Mouse (Mus musculus) heart, postnatal 25 days (tissue): ENCODE data around the gene Zfp184. TPM values are rescaled to one million over a fixed set of nuclear protein-coding genes. Genes with fewer than 3 reads are reported as not detected.
"Not testable (repeated sequence)": the region's sequence is repeated elsewhere in the genome, so short reads cannot be mapped to it uniquely, and the experiment has no call there.

Source experiments
- DNase-seq: peaks from one replicate; pipeline ENCODE4 v3.0.0; 2022; ENCODE audit warnings: low spot score
- intact Hi-C: fragments of 180-260 bp; cut with DNase I; formaldehyde crosslinking; loops from one replicate; pipeline ENCODE4 v1.15.1; 2025
- total RNA-seq, 2 experiments: library from RNA; stranded (reverse); gene quantifications; 2 replicates each; pipeline ENCODE4 v1.2.3; 2021

Zfp184 gene
- under 1 TPM; 0.56 to 0.68 TPM for total RNA-seq

GRCm38 (mm10) chr13:21944926-21945740 is at the start of gene Zfp184:
Gene Zfp184, plus strand, starts transcription at chr13:21945094.
- peak; percentile 69 for DNase-seq
- intact Hi-C loops, result loop anchor here (10.0 kb wide), 3 partner anchors 780 to 1570 kb away; no protein-coding TSS in a partner anchor

- intact Hi-C loops, result no loop called here
- no peak for DNase-seq
Measured at GRCm38 (mm10) chr13:21896549-21897244, 48.2 kb upstream of the Zfp184 start.

- intact Hi-C loops, result no loop called here
- no peak for DNase-seq
Measured at GRCm38 (mm10) chr13:21897245-21897634, 47.7 kb upstream of the Zfp184 start.

GRCm38 (mm10) chr13:21900870-21901565 is 43.9 kb upstream of the Zfp184 start:
- DNase-seq, intact Hi-C loops: not testable (repeated sequence)

GRCm38 (mm10) chr13:21903500-21903899 is 41.4 kb upstream of the Zfp184 start:
- DNase-seq, result no peak
- intact Hi-C loops, result no loop called here

GRCm38 (mm10) chr13:21904090-21904489 is 40.8 kb upstream of the Zfp184 start:
- DNase-seq, intact Hi-C loops: not testable (repeated sequence)

GRCm38 (mm10) chr13:21906301-21906700 is 38.6 kb upstream of the Zfp184 start:
- DNase-seq, result no peak
- intact Hi-C loops, result no loop called here

- intact Hi-C loops, result no loop called here
- DNase-seq, result no peak
Measured at GRCm38 (mm10) chr13:21906946-21907806, 37.7 kb upstream of the Zfp184 start.

- DNase-seq, intact Hi-C loops: not testable (repeated sequence)
Measured at GRCm38 (mm10) chr13:21907807-21908155, 37.1 kb upstream of the Zfp184 start.

GRCm38 (mm10) chr13:21910735-21911134 is 34.2 kb upstream of the Zfp184 start:
- no peak for DNase-seq
- intact Hi-C loops, result loop anchor here (10.0 kb wide), 1 partner anchor 56 kb away; no protein-coding TSS in a partner anchor

GRCm38 (mm10) chr13:21911147-21911546 is 33.7 kb upstream of the Zfp184 start:
- DNase-seq, result no peak

GRCm38 (mm10) chr13:21913854-21914253 is 31.0 kb upstream of the Zfp184 start:
- intact Hi-C loops, result loop anchor here (10.0 kb wide), 1 partner anchor 59 kb away; no protein-coding TSS in a partner anchor
- no peak for DNase-seq

More at GRCm38 (mm10) chr13:21911147-21911546, 33.7 kb upstream of the Zfp184 start:
- intact Hi-C loops, result loop anchor here (10.0 kb wide), 1 partner anchor 56 kb away; no protein-coding TSS in a partner anchor

GRCm38 (mm10) chr13:21914599-21914998 is 30.3 kb upstream of the Zfp184 start:
- intact Hi-C loops, result loop anchor here (10.0 kb wide), 1 partner anchor 60 kb away; no protein-coding TSS in a partner anchor
- peak; percentile 24 for DNase-seq

- no peak for DNase-seq
- intact Hi-C loops, result loop anchor here (10.0 kb wide), 1 partner anchor 61 kb away; no protein-coding TSS in a partner anchor
Measured at GRCm38 (mm10) chr13:21915487-21915886, 29.4 kb upstream of the Zfp184 start.

GRCm38 (mm10) chr13:21916056-21916455 is 28.8 kb upstream of the Zfp184 start:
- DNase-seq, result no peak
- intact Hi-C loops, result loop anchor here (10.0 kb wide), 1 partner anchor 61 kb away; no protein-coding TSS in a partner anchor

GRCm38 (mm10) chr13:21917040-21917439 is 27.9 kb upstream of the Zfp184 start:
- intact Hi-C loops, result loop anchor here (10.0 kb wide), 1 partner anchor 62 kb away; no protein-coding TSS in a partner anchor
- DNase-seq, result no peak

- no peak for DNase-seq
- intact Hi-C loops, result loop anchor here (10.0 kb wide), 1 partner anchor 63 kb away; no protein-coding TSS in a partner anchor
Measured at GRCm38 (mm10) chr13:21917480-21917879, 27.4 kb upstream of the Zfp184 start.

GRCm38 (mm10) chr13:21917992-21918391 is 26.9 kb upstream of the Zfp184 start:
- DNase-seq, result no peak
- intact Hi-C loops, result loop anchor here (2.0 to 10.0 kb wide), 2 partner anchors 23 to 63 kb away; no protein-coding TSS in a partner anchor
